Mouse (Mus musculus) T-helper 17 cell (primary cell): ENCODE measurements around the gene Abcb11.

Source experiments
- in situ Hi-C, 2 experiments: fragments of 300-600 bp; cut with MboI, MseI; formaldehyde crosslinking; loops; 1 replicate in 1 of 2; 2 replicates in 1 of 2; pipeline ENCODE4 v1.15.1; 2025; ENCODE audit warnings: high pct_unique_total_duplicates in 2 of 2

The Abcb11 gene

GRCm38 (mm10) chr2:69275875-69276274, 66.5 kb downstream of the Abcb11 start:
- in situ Hi-C loops: loop anchor here (5.0 kb wide), 2 partner anchors 151 to 156 kb away; no protein-coding TSS in a partner anchor

GRCm38 (mm10) chr2:69264069-69264618, 78.3 kb downstream of the Abcb11 start:
- in situ Hi-C loops: no loop called here

- in situ Hi-C loops: no loop called here
Observed at GRCm38 (mm10) chr2:69248221-69248755, 94.1 kb downstream of the Abcb11 start.

GRCm38 (mm10) chr2:69247081-69247480, 95.3 kb downstream of the Abcb11 start:
- in situ Hi-C loops: no loop called here

GRCm38 (mm10) chr2:69244924-69245323, 97.5 kb downstream of the Abcb11 start:
- in situ Hi-C loops: no loop called here

- in situ Hi-C loops: no loop called here
Observed at GRCm38 (mm10) chr2:69239315-69239714, 103.1 kb downstream of the Abcb11 start.

GRCm38 (mm10) chr2:69234976-69235678, 107.3 kb downstream of the Abcb11 start:
- in situ Hi-C loops: no loop called here

- in situ Hi-C loops: no loop called here
Observed at GRCm38 (mm10) chr2:69232101-69232500, 110.3 kb downstream of the Abcb11 start.

- in situ Hi-C loops: no loop called here
Observed at GRCm38 (mm10) chr2:69230137-69230536, 112.3 kb downstream of the Abcb11 start.

- in situ Hi-C loops: no loop called here
Observed at GRCm38 (mm10) chr2:69228635-69229034, 113.8 kb downstream of the Abcb11 start.

GRCm38 (mm10) chr2:69226876-69227275, 115.5 kb downstream of the Abcb11 start:
- in situ Hi-C loops: no loop called here

GRCm38 (mm10) chr2:69224724-69225123, 117.7 kb downstream of the Abcb11 start:
- in situ Hi-C loops: no loop called here

- in situ Hi-C loops: no loop called here
Observed at GRCm38 (mm10) chr2:69222815-69223214, 119.6 kb downstream of the Abcb11 start.

GRCm38 (mm10) chr2:69221868-69222416, 120.5 kb downstream of the Abcb11 start:
- in situ Hi-C loops: no loop called here

GRCm38 (mm10) chr2:69215242-69215641, 127.2 kb downstream of the Abcb11 start:
- in situ Hi-C loops: loop anchor here in 1 of 2 experiments (10.0 kb wide), 1 partner anchor 1320 kb away; no protein-coding TSS in a partner anchor

GRCm38 (mm10) chr2:69212652-69213051, 129.8 kb downstream of the Abcb11 start:
- in situ Hi-C loops: loop anchor here in 1 of 2 experiments (10.0 kb wide), 1 partner anchor 1318 kb away; no protein-coding TSS in a partner anchor

- in situ Hi-C loops: loop anchor here in 1 of 2 experiments (10.0 kb wide), 1 partner anchor 1316 kb away; no protein-coding TSS in a partner anchor
Observed at GRCm38 (mm10) chr2:69210773-69211172, 131.6 kb downstream of the Abcb11 start, which contains the start of gene G6pc2. G6pc2 (plus strand) TSS chr2:69211073.

- in situ Hi-C loops: loop anchor here in 1 of 2 experiments (10.0 kb wide), 1 partner anchor 1315 kb away; no protein-coding TSS in a partner anchor
Observed at GRCm38 (mm10) chr2:69209684-69210083, 132.7 kb downstream of the Abcb11 start.

GRCm38 (mm10) chr2:69206523-69206922, 135.9 kb downstream of the Abcb11 start:
- in situ Hi-C loops: no loop called here

- in situ Hi-C loops: no loop called here
Observed at GRCm38 (mm10) chr2:69205791-69206351, 136.5 kb downstream of the Abcb11 start, which contains the start of gene Spc25. Spc25 (minus strand) TSS chr2:69206194.

- in situ Hi-C loops: no loop called here
Observed at GRCm38 (mm10) chr2:69205185-69205584, 137.2 kb downstream of the Abcb11 start.

- in situ Hi-C loops: no loop called here
Observed at GRCm38 (mm10) chr2:69193555-69193954, 148.9 kb downstream of the Abcb11 start.
